Mouse (Mus musculus) MEL (cell line): Measurements from ENCODE around the gene Tnni2. TPM values are rescaled to one million over a fixed set of nuclear protein-coding genes. Genes with fewer than 3 reads are reported as not detected.

ENCODE experiments used
- DNase-seq: peaks from one replicate; pipeline ENCODE4 v3.0.0; 2011; ENCODE audit warnings: low read depth, low spot score
- H3K27ac ChIP-seq: 2 replicates; pipeline ENCODE4 v1.5.1; 2012; ENCODE audit warnings: low read depth, mild to moderate bottlenecking, control low read depth, low read length, moderate library complexity; ENCODE audit not compliant: control insufficient read depth
- H3K27me3 ChIP-seq, 2 experiments: fragments of 150-350 bp in 1 of 2; sonication (generic) in 1 of 2; 2 replicates each; pipeline ENCODE4 v1.6.1; 2012; ENCODE audit warnings: low read length in 2 of 2, mild to moderate bottlenecking in 2 of 2, improper control_type of control experiment in 1 of 2, moderate library complexity in 1 of 2; ENCODE audit not compliant: insufficient read depth in 2 of 2, control insufficient read depth in 1 of 2
- H3K36me3 ChIP-seq, 2 experiments: 2 replicates each; pipeline ENCODE4 v1.6.1; 2012 to 2014; ENCODE audit warnings: low read length in 2 of 2, improper control_type of control experiment in 1 of 2, inconsistent platforms in 1 of 2, mild to moderate bottlenecking in 1 of 2; ENCODE audit not compliant: insufficient read depth in 2 of 2, control insufficient read depth in 1 of 2
- H3K4me1 ChIP-seq, 2 experiments: fragments of 150-350 bp in 1 of 2; sonication (generic) in 1 of 2; 2 replicates each; pipeline ENCODE4 v1.6.1; 2012; ENCODE audit warnings: low read length in 2 of 2, improper control_type of control experiment in 1 of 2, mild to moderate bottlenecking in 1 of 2; ENCODE audit not compliant: insufficient read depth in 2 of 2, control insufficient read depth in 1 of 2
- H3K4me3 ChIP-seq, 2 experiments: fragments of 150-350 bp in 1 of 2; sonication (generic) in 1 of 2; 2 replicates each; pipeline ENCODE4 v1.5.1; 2012; ENCODE audit warnings: low read depth in 2 of 2, low read length in 2 of 2, mild to moderate bottlenecking in 2 of 2, moderate library complexity in 2 of 2, control low read depth in 1 of 2, improper control_type of control experiment in 1 of 2; ENCODE audit not compliant: control insufficient read depth in 1 of 2, insufficient read depth in 1 of 2
- H3K79me2 ChIP-seq: 2 replicates; pipeline ENCODE4 v1.6.1; 2012; ENCODE audit warnings: mild to moderate bottlenecking, low read length, moderate library complexity; ENCODE audit not compliant: control insufficient read depth, poor library complexity, insufficient read depth
- H3K9ac ChIP-seq: 2 replicates; pipeline ENCODE4 v1.6.1; 2012; ENCODE audit warnings: low read depth, mild to moderate bottlenecking, control low read depth, low read length, moderate library complexity; ENCODE audit not compliant: control insufficient read depth, poor library complexity, severe bottlenecking
- H3K9me3 ChIP-seq: fragments of 150-350 bp; sonication (generic); replicated peaks from 2 replicates; pipeline ENCODE4 v1.6.1; 2012; ENCODE audit warnings: mild to moderate bottlenecking, low read length, improper control_type of control experiment, moderate library complexity; ENCODE audit not compliant: insufficient read depth
- BHLHE40 ChIP-seq: IDR thresholded peaks from 2 replicates; pipeline ENCODE4 v1.6.1; 2012; ENCODE audit warnings: low read depth, mild to moderate bottlenecking, inconsistent platforms, low read length, improper control_type of control experiment, borderline replicate concordance
- CHD1 ChIP-seq: IDR thresholded peaks from 2 replicates; pipeline ENCODE4 v1.6.1; 2012; ENCODE audit warnings: low read depth, mild to moderate bottlenecking, inconsistent platforms, low read length, improper control_type of control experiment
- CHD2 ChIP-seq: IDR thresholded peaks from 2 replicates; pipeline ENCODE4 v1.6.1; 2011; ENCODE audit warnings: low read length, improper control_type of control experiment
- ETS1 ChIP-seq: IDR thresholded peaks from 2 replicates; pipeline ENCODE4 v1.6.1; 2012; ENCODE audit warnings: low read depth, mild to moderate bottlenecking, inconsistent platforms, low read length, improper control_type of control experiment, moderate library complexity
- GABPA ChIP-seq: IDR thresholded peaks from 2 replicates; pipeline ENCODE4 v1.6.1; 2012; ENCODE audit warnings: low read depth, mild to moderate bottlenecking, inconsistent platforms, low read length, improper control_type of control experiment, moderate library complexity
- HCFC1 ChIP-seq: IDR thresholded peaks from 2 replicates; pipeline ENCODE4 v1.6.1; 2012; ENCODE audit warnings: low read depth, mild to moderate bottlenecking, inconsistent platforms, low read length, improper control_type of control experiment, moderate library complexity
- KAT2A ChIP-seq: conservative IDR thresholded peaks from 2 replicates; pipeline ENCODE4 v1.6.1; 2012; ENCODE audit warnings: low read depth, low read length, improper control_type of control experiment, inconsistent platforms
- MAZ ChIP-seq: IDR thresholded peaks from 2 replicates; pipeline ENCODE4 v1.6.1; 2012; ENCODE audit warnings: low read depth, mild to moderate bottlenecking, inconsistent platforms, low read length, improper control_type of control experiment
- MEF2A ChIP-seq: IDR thresholded peaks from 2 replicates; pipeline ENCODE4 v1.6.1; 2014; ENCODE audit warnings: low read depth, mild to moderate bottlenecking, inconsistent platforms, low read length, improper control_type of control experiment; ENCODE audit not compliant: poor library complexity, insufficient replicate concordance, severe bottlenecking; ENCODE audit errors: extremely low read depth
- MXI1 ChIP-seq: IDR thresholded peaks from 2 replicates; pipeline ENCODE4 v1.6.1; 2011; ENCODE audit warnings: mild to moderate bottlenecking, low read depth, low read length, improper control_type of control experiment
- MYB ChIP-seq: IDR thresholded peaks from 2 replicates; pipeline ENCODE4 v1.6.1; 2011; ENCODE audit warnings: mild to moderate bottlenecking, low read depth, low read length, improper control_type of control experiment
- NRF1 ChIP-seq: IDR thresholded peaks from 2 replicates; pipeline ENCODE4 v1.6.1; 2014; ENCODE audit warnings: low read depth, mild to moderate bottlenecking, inconsistent platforms, low read length, improper control_type of control experiment, moderate library complexity; ENCODE audit not compliant: poor library complexity, insufficient read depth, severe bottlenecking
- POLR2A ChIP-seq, 2 experiments: IDR thresholded peaks; 2 replicates each; pipeline ENCODE4 v1.6.1; 2011 to 2012; ENCODE audit warnings: low read length in 2 of 2, mild to moderate bottlenecking in 2 of 2, control low read depth in 1 of 2, improper control_type of control experiment in 1 of 2, low read depth in 1 of 2, moderate library complexity in 1 of 2; ENCODE audit not compliant: control insufficient read depth in 1 of 2, insufficient read depth in 1 of 2, poor library complexity in 1 of 2
- POLR2AphosphoS2 ChIP-seq: IDR thresholded peaks from 2 replicates; pipeline ENCODE4 v1.6.1; 2011; ENCODE audit warnings: low read length, improper control_type of control experiment
- POLR2AphosphoS5 ChIP-seq: IDR thresholded peaks from 2 replicates; pipeline ENCODE4 v1.6.1; 2012; ENCODE audit warnings: low read depth, borderline replicate concordance, mild to moderate bottlenecking, inconsistent platforms, low read length, moderate library complexity, mixed read lengths
- SIN3A ChIP-seq: IDR thresholded peaks from 2 replicates; pipeline ENCODE4 v1.6.1; 2012; ENCODE audit warnings: low read length, improper control_type of control experiment, inconsistent platforms
- SMC3 ChIP-seq: IDR thresholded peaks from 2 replicates; pipeline ENCODE4 v1.6.1; 2011; ENCODE audit warnings: low read depth, low read length, improper control_type of control experiment
- TAL1 ChIP-seq: IDR thresholded peaks from 2 replicates; pipeline ENCODE4 v1.6.1; 2012; ENCODE audit warnings: mild to moderate bottlenecking, inconsistent platforms, low read length, moderate library complexity, mixed read lengths
- TBP ChIP-seq: IDR thresholded peaks from 2 replicates; pipeline ENCODE4 v1.8.0; 2011; ENCODE audit warnings: low read depth, low read length, improper control_type of control experiment
- UBTF ChIP-seq: IDR thresholded peaks from 2 replicates; pipeline ENCODE4 v1.6.1; 2012; ENCODE audit warnings: low read depth, mild to moderate bottlenecking, inconsistent platforms, low read length, improper control_type of control experiment, moderate library complexity, borderline replicate concordance; ENCODE audit not compliant: insufficient read depth
- USF2 ChIP-seq, 2 experiments: IDR thresholded peaks; 2 replicates each; pipeline ENCODE4 v1.6.1; 2011 to 2012; ENCODE audit warnings: improper control_type of control experiment in 2 of 2, low read length in 2 of 2, borderline replicate concordance in 1 of 2, inconsistent platforms in 1 of 2, low read depth in 1 of 2, mild to moderate bottlenecking in 1 of 2; ENCODE audit not compliant: insufficient read depth in 1 of 2
- ZC3H11A ChIP-seq: IDR thresholded peaks from 2 replicates; pipeline ENCODE4 v1.6.1; 2012; ENCODE audit warnings: low read depth, mild to moderate bottlenecking, inconsistent platforms, low read length, improper control_type of control experiment
- ZKSCAN1 ChIP-seq: IDR thresholded peaks from 2 replicates; pipeline ENCODE4 v1.6.1; 2012; ENCODE audit warnings: low read depth, mild to moderate bottlenecking, inconsistent platforms, low read length, improper control_type of control experiment, moderate library complexity
- ZMIZ1 ChIP-seq: IDR thresholded peaks from 2 replicates; pipeline ENCODE4 v1.6.1; 2012; ENCODE audit warnings: low read depth, mild to moderate bottlenecking, inconsistent platforms, low read length, improper control_type of control experiment, moderate library complexity
- polyA plus RNA-seq, 2 experiments: library from polyadenylated mRNA; stranded (reverse) in 1 of 2; unstranded in 1 of 2; fragments of >175 nt in 1 of 2; fragments of >200 nt in 1 of 2; gene quantifications; 2 replicates each; pipeline versions ENCODE4 v1.2.1 to v1.2.4; 2012; ENCODE audit warnings: low replicate concordance in 2 of 2, low read depth in 1 of 2; ENCODE audit not compliant: insufficient read length in 2 of 2, insufficient read depth in 1 of 2, missing spikeins in 1 of 2
- total RNA-seq: library from RNA; depleted of rRNA; stranded (reverse); fragments of 300-350 nt; gene quantifications from 2 replicates; pipeline ENCODE4 v1.2.3, GENCODE M21; 2012

Tnni2 gene
- total and polyA plus RNA-seq, 3 experiments, result 0.84 TPM; not detected in 2

DNA sequence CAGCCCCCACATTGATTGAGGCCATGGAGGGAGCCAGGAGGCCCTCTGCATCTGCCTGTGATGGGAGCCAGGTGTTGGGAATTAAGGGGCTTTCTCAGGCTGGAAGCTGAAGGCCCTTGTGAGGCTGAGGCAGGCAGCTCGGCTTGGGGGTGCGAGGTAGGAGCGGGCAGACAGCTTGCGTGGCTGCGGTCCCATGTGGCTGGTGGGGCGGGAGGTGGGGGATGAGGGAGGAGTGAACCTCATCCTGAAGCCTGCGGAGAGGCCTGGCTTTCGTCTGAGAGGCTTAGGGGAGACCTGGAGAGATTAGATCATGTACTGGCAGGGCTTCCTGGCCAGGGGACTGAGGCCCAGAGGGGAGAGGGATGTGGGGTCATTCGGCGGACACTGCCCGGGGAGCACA, 41.5 kb downstream of the Tnni2 start:
- TF ChIP-seq MXI1 (no peak), MYB (no peak), ETS1 (no peak), KAT2A (no peak), SMC3 (no peak), CHD2 (no peak), MAZ (no peak), BHLHE40 (no peak), USF2 (IDR thresholded peaks at IDR 0.05; ENCODE audit: borderline replicate concordance in 1 of 2, insufficient read depth in 1 of 2, low read depth in 1 of 2, low read length in 2 of 2) (no peak), NRF1 (no peak), TBP (no peak), TAL1 (no peak)
- H3K9me3 ChIP-seq, result no peaks in the 10 kb centered on the region
- DNase-seq, result no peak
- H3K9ac ChIP-seq, result no peak overlapping the region
- no peaks in the 10 kb centered on the region for H3K4me1 ChIP-seq
- H3K79me2 ChIP-seq, result no peaks in the 10 kb centered on the region
- no peak overlapping the region for H3K27ac ChIP-seq
- no peaks in the 10 kb centered on the region; a peak in 2 of 4 replicates for H3K27me3 ChIP-seq
- no peaks in the 10 kb centered on the region for H3K36me3 ChIP-seq
- H3K4me3 ChIP-seq, result no peak overlapping the region

DNA sequence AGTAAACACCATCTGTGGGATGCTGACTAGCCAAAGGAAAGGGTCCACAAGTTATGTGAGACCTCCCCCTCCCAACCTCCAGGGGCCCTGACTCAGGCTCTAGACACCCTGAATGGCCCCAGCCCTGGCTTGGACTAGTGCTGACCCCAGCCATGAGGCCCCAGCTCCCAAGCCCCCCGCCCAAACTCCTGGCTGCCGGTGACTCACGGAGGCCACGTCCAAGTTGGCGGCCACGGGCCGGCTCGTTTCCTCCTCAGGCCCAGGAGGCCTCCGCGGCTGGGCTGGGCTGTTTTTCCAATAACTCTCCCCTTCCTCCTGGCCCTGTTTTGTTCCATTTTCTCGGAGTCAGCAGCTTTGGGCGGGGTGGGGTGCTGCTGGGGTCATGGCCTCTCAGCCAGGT, 43.2 kb downstream of the Tnni2 start:
- Histone ChIP-seq H3K4me3 (no peak overlapping the region), H3K9ac (no peak overlapping the region), H3K27me3 (no peaks in the 10 kb centered on the region), H3K27ac (no peak overlapping the region), H3K79me2 (no peaks in the 10 kb centered on the region), H3K4me1 (no peaks in the 10 kb centered on the region), H3K9me3 (no peaks in the 10 kb centered on the region), H3K36me3 (no peaks in the 10 kb centered on the region)
- no peak for DNase-seq
- TF ChIP-seq USF2 (IDR thresholded peaks at IDR 0.05; ENCODE audit: borderline replicate concordance in 1 of 2, insufficient read depth in 1 of 2, low read depth in 1 of 2, low read length in 2 of 2) (no peak), TAL1 (no peak), POLR2A (IDR thresholded peaks at IDR 0.05; ENCODE audit: control insufficient read depth in 1 of 2, insufficient read depth in 1 of 2, low read depth in 1 of 2, low read length in 2 of 2, poor library complexity in 1 of 2) (no peak), HCFC1 (no peak), POLR2AphosphoS2 (no peak), TBP (no peak), CHD1 (no peak), POLR2AphosphoS5 (no peak), ZKSCAN1 (no peak), UBTF (no peak), ZMIZ1 (no peak), MEF2A (no peak), SIN3A (no peak), MAZ (no peak), GABPA (no peak), ZC3H11A (no peak), SMC3 (no peak)
